Mouse (Mus musculus): Measurements from ENCODE around the gene Sidt1.

The Sidt1 gene

GRCm38 (mm10) chr16:44243323-44243722 lies 89.7 kb downstream of the Sidt1 start:
- no peak for DNase-seq

GRCm38 (mm10) chr16:44242633-44243032 lies 90.4 kb downstream of the Sidt1 start:
- peak; percentile 90 to 92 for DNase-seq

- DNase-seq = no peak
These were observed 92.6 kb downstream of the Sidt1 start for GRCm38 (mm10) chr16:44240406-44240805.

- no peak for DNase-seq
These were observed 94.1 kb downstream of the Sidt1 start for GRCm38 (mm10) chr16:44238835-44239263.

GRCm38 (mm10) chr16:44237836-44238235 lies 95.2 kb downstream of the Sidt1 start:
- DNase-seq = peak; percentile 55 to 63

GRCm38 (mm10) chr16:44233019-44233418 lies 100.0 kb downstream of the Sidt1 start:
- no peak for DNase-seq

GRCm38 (mm10) chr16:44226706-44227291 lies 106.2 kb downstream of the Sidt1 start:
- DNase-seq = no peak

- no peak for DNase-seq
These were observed 111.5 kb downstream of the Sidt1 start for GRCm38 (mm10) chr16:44221463-44221862.

GRCm38 (mm10) chr16:44216417-44216816 lies 116.6 kb downstream of the Sidt1 start:
- DNase-seq = no peak

GRCm38 (mm10) chr16:44215513-44215912 lies 117.5 kb downstream of the Sidt1 start:
- no peak for DNase-seq

GRCm38 (mm10) chr16:44212703-44213102 lies 120.3 kb downstream of the Sidt1 start:
- no peak for DNase-seq

GRCm38 (mm10) chr16:44211054-44211414 lies 122.0 kb downstream of the Sidt1 start:
- no peak for DNase-seq

GRCm38 (mm10) chr16:44210156-44211053 lies 122.6 kb downstream of the Sidt1 start:
- DNase-seq = no peak

GRCm38 (mm10) chr16:44205973-44206372 lies 127.0 kb downstream of the Sidt1 start:
- DNase-seq = no peak

- peak; percentile 57 to 70 for DNase-seq
These were observed 128.7 kb downstream of the Sidt1 start for GRCm38 (mm10) chr16:44204331-44204730.

- no peak for DNase-seq
These were observed 132.8 kb downstream of the Sidt1 start for GRCm38 (mm10) chr16:44200146-44200545.

- no peak for DNase-seq
These were observed 133.8 kb downstream of the Sidt1 start for GRCm38 (mm10) chr16:44199066-44199703.

GRCm38 (mm10) chr16:44190968-44191367 lies 142.0 kb downstream of the Sidt1 start:
- DNase-seq = peak; percentile 34 to 51

Data from cerebellum, postnatal 10 days (tissue).